In genomic region chr3:115714671-115715651, GRCm38 (mm10) we compare ENCODE assay signal across 7 mouse cellular contexts. TPM values are rescaled to one million over a fixed set of nuclear protein-coding genes. Genes with fewer than 3 reads are reported as not detected.
A peak's percentile ranks its signal among the peaks of the same experiment; 100 is the strongest.
DNase-seq lines count a peak whose midpoint lies in the region; ATAC-seq and TF ChIP-seq lines count a peak whose summit lies in the region.

S1pr1 (minus strand) TSS chr3:115715072.

- peak; percentile 81 for DNase-seq in adrenal gland, adult 2 months
- DNase-seq in embryo, embryonic 11 days: peak; percentile 94
- DNase-seq in gastrocnemius, postnatal 36 days: peak; percentile 62 to 69
- DNase-seq in intestine, embryonic 14.5 days (ENCODE audit: low spot score): peak; percentile 83
- peak; percentile 48 to 53 for DNase-seq in left cerebral cortex, postnatal 36 days (ENCODE audit: low spot score in 2 of 2)
- peak; percentile 89 for DNase-seq in midbrain, embryonic 10.5 days (ENCODE audit: low spot score)

- WGBS in intestine, embryonic 14.5 days: 1% methylated on average over 51 of the region's 51 CpGs
- whole genome bisulfite sequencing in midbrain, embryonic 10.5 days: under 1% methylated on average over 51 of the region's 51 CpGs
- WGBS in small intestine, adult 2 months: 5% methylated on average over 51 of the region's 51 CpGs

- ATAC-seq in intestine, embryonic 14.5 days (replicated peaks; ENCODE audit: low FRiP score, low TSS enrichment, low read depth): peak; percentile 83

- H3K4me2 ChIP-seq in intestine, embryonic 14.5 days (ENCODE audit: low read length): peak within 1 kb of the TSS; percentile 83

- H3K4me1 ChIP-seq in intestine, embryonic 14.5 days (replicated peaks; ENCODE audit: control insufficient read depth, insufficient read depth, low read length): peaks cover 5% of the 10 kb centered on the region; the same call in 1 of the 2 replicates
- H3K4me1 ChIP-seq in midbrain, embryonic 10.5 days: peaks cover 29% of the 10 kb centered on the region
- H3K4me1 ChIP-seq in small intestine, adult 2 months (ENCODE audit: control insufficient read depth, insufficient read depth, insufficient read length, low read length): 0 out of 2 replicates have a peak, but pooled peaks cover 3% of the 10 kb centered on the region

- TF ChIP-seq POLR2A in small intestine, adult 2 months (IDR thresholded peaks at IDR 0.05; ENCODE audit: low read depth, low read length): peak; percentile 33; the same call in 1 of the 2 replicates

- intact Hi-C loops in gastrocnemius, postnatal 36 days (cut with DNase I): loop anchor here (5.0 kb wide), 1 partner anchor 42 kb away; no protein-coding TSS in a partner anchor
- intact Hi-C loops in left cerebral cortex, postnatal 36 days (cut with DNase I): loop anchor here (5.0 kb wide), 4 partner anchors 52 to 267 kb away; no protein-coding TSS in a partner anchor

- peak within 1 kb of the TSS; percentile 81 for H3K27ac ChIP-seq in intestine, embryonic 14.5 days (ENCODE audit: low read depth)
- H3K27ac ChIP-seq in midbrain, embryonic 10.5 days (replicated peaks): peak within 1 kb of the TSS; percentile 92
- peak within 1 kb of the TSS; percentile 41 for H3K27ac ChIP-seq in small intestine, adult 2 months (ENCODE audit: insufficient read depth, low read depth, low read length)

- TF ChIP-seq CTCF in small intestine, adult 2 months (IDR thresholded peaks at IDR 0.05; ENCODE audit: extremely low read depth, insufficient read length, insufficient replicate concordance, low read depth, low read length): no peak

- H3K9ac ChIP-seq in intestine, embryonic 14.5 days (ENCODE audit: low read length): peak within 1 kb of the TSS; percentile 72

- H3K36me3 ChIP-seq in intestine, embryonic 14.5 days (ENCODE audit: control insufficient read depth, insufficient read depth, low read length): no peaks in the 10 kb centered on the region
- peaks cover 12% of the 10 kb centered on the region for H3K36me3 ChIP-seq in midbrain, embryonic 10.5 days
- no peaks in the 10 kb centered on the region for H3K36me3 ChIP-seq in small intestine, adult 2 months (ENCODE audit: control insufficient read depth, insufficient read depth, low read length)

- H3K4me3 ChIP-seq in intestine, embryonic 14.5 days (ENCODE audit: low read depth, low read length): peak within 1 kb of the TSS; percentile 59
- H3K4me3 ChIP-seq in midbrain, embryonic 10.5 days: peak within 1 kb of the TSS; percentile 63
- peak within 1 kb of the TSS; percentile 57 for H3K4me3 ChIP-seq in small intestine, adult 2 months (ENCODE audit: low read depth, low read length)

- no peaks in the 10 kb centered on the region for H3K27me3 ChIP-seq in intestine, embryonic 14.5 days (replicated peaks; ENCODE audit: control insufficient read depth, insufficient read depth, low read length)
- H3K27me3 ChIP-seq in midbrain, embryonic 10.5 days (ENCODE audit: low read depth, poor library complexity, severe bottlenecking): peaks cover 16% of the 10 kb centered on the region
- H3K27me3 ChIP-seq in small intestine, adult 2 months (ENCODE audit: control insufficient read depth, insufficient read depth, low read length): peaks cover 18% of the 10 kb centered on the region; the same call in 1 of the 2 replicates

- no peaks in the 10 kb centered on the region for H3K9me3 ChIP-seq in intestine, embryonic 14.5 days (ENCODE audit: control insufficient read depth, low read length)
- no peaks in the 10 kb centered on the region for H3K9me3 ChIP-seq in midbrain, embryonic 10.5 days (replicated peaks)

RNA-seq across cellular contexts. Expression of gene S1pr1, which starts in this region (rescaled TPM):
- total RNA-seq in adrenal gland, adult 2 months (2021): 10 to 100 TPM; 18.9 to 21.8 TPM
- polyA plus RNA-seq in adrenal gland, adult 2 months (2012; rRNA removed): 25.0 and 26.8 TPM in 2 replicates
- total RNA-seq in gastrocnemius, postnatal 36 days (2021): 10 to 100 TPM; 17.3 to 19.6 TPM
- polyA plus RNA-seq in intestine, embryonic 14.5 days (2014; fragmentation: Nextera tagmentation; extraction: Ambion mirVana): 11.3 and 11.9 TPM in 2 replicates
- 100 to 1,000 TPM in 1 of 2 experiments, 10 to 100 TPM in 1; 87.4 to 104 TPM for total RNA-seq in left cerebral cortex, postnatal 36 days (2021)
- polyA plus RNA-seq in midbrain, embryonic 10.5 days (2016; fragmentation: Nextera tagmentation; extraction: Ambion mirVana): 13.4 and 14.9 TPM in 2 replicates
- polyA plus RNA-seq in small intestine, adult 2 months (2012; rRNA removed): 7.5 and 13.5 TPM in 2 replicates

Comparison
In these comparisons a context has a peak if more than half of its experiments do, and no peak if none do; other contexts are left out.
1. Peak in every context shown above with its lines: DNase-seq, ATAC-seq, H3K4me3 ChIP-seq and H3K27ac ChIP-seq.
2. H3K27ac ChIP-seq: peak in every context shown above with its lines; median percentile 92 in midbrain, embryonic 10.5 days; 81 in intestine, embryonic 14.5 days; 41 in small intestine, adult 2 months.